Mouse (Mus musculus) forebrain, embryonic 15.5 days (tissue): Measurements from ENCODE around the gene Napsa. TPM values are rescaled to one million over a fixed set of nuclear protein-coding genes. Genes with fewer than 3 reads are reported as not detected.
A peak's percentile ranks its signal among the peaks of the same experiment; 100 is the strongest.

Experiments used
- ATAC-seq: fragments of 200-750 bp; cut with Nextera tagmentation; replicated peaks from 2 replicates; pipeline ENCODE4 v1.8.0; 2017; ENCODE audit warnings: mild to moderate bottlenecking, moderate TSS enrichment, moderate library complexity
- H3K27ac ChIP-seq: fragments of 300-500 bp; sonication (generic); replicated peaks from 2 replicates; pipeline ENCODE4 v1.5.1; 2015; ENCODE audit warnings: mild to moderate bottlenecking, inconsistent platforms
- H3K27me3 ChIP-seq: fragments of 300-500 bp; sonication (generic); 2 replicates; pipeline ENCODE4 v1.6.1; 2015; ENCODE audit warnings: inconsistent platforms
- H3K36me3 ChIP-seq: fragments of 300-500 bp; sonication (generic); 2 replicates; pipeline ENCODE4 v1.6.1; 2015; ENCODE audit warnings: mild to moderate bottlenecking, inconsistent platforms
- H3K4me1 ChIP-seq: fragments of 300-500 bp; sonication (generic); 2 replicates; pipeline ENCODE4 v1.6.1; 2015; ENCODE audit warnings: inconsistent platforms
- H3K4me2 ChIP-seq: fragments of 300-500 bp; sonication (generic); replicated peaks from 2 replicates; pipeline ENCODE4 v1.6.1; 2015; ENCODE audit warnings: mild to moderate bottlenecking, inconsistent platforms
- H3K4me3 ChIP-seq: fragments of 300-500 bp; sonication (generic); 2 replicates; pipeline ENCODE4 v1.5.1; 2015; ENCODE audit warnings: mild to moderate bottlenecking, inconsistent platforms
- H3K9ac ChIP-seq: fragments of 300-500 bp; sonication (generic); replicated peaks from 2 replicates; pipeline ENCODE4 v1.6.1; 2015; ENCODE audit warnings: mild to moderate bottlenecking, inconsistent platforms
- H3K9me3 ChIP-seq: fragments of 300-500 bp; sonication (generic); 2 replicates; pipeline ENCODE4 v1.6.1; 2016; ENCODE audit warnings: inconsistent platforms
- WGBS: fragments of 180-500 bp; shearing (Covaris S2); methylation state at CpG from one replicate; pipeline ENCODE4 v1.1.7; 2015; ENCODE audit warnings: mixed read lengths; 5-methylcytosine and 5-hydroxymethylcytosine counted together
- polyA plus RNA-seq: library from polyadenylated mRNA; unstranded; fragments of >200 nt; fragmentation: Nextera tagmentation; extraction: Ambion mirVana; gene quantifications from 2 replicates; pipeline ENCODE4 v1.2.1, GENCODE M21; 2015

Gene Napsa
- polyA plus RNA-seq, 1 experiment from 2014 or later, result 1.6 TPM

DNA sequence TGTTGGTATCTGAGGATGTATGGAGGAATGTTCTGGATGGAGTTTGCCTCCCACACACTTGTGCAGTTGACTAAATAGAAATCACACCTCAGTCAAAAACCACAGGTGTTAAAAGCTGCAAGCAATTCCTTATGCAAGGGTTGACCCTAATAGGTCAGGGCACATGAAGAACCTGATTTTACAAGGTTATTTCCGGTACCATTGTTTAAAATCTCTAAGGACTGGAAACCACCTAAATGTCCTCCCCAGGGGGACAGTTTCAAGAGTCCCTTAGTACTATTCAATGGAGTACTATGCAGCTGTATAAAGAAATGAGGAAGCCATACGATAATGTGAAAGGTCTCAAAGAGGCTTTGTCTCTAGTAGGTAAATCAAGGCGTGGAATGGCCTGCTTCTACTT is 25.9 kb upstream of the Napsa start:
- ATAC-seq, result no peak
- H3K36me3 ChIP-seq, result peaks cover 21% of the 10 kb centered on the region
- no peaks in the 10 kb centered on the region for H3K9me3 ChIP-seq

DNA sequence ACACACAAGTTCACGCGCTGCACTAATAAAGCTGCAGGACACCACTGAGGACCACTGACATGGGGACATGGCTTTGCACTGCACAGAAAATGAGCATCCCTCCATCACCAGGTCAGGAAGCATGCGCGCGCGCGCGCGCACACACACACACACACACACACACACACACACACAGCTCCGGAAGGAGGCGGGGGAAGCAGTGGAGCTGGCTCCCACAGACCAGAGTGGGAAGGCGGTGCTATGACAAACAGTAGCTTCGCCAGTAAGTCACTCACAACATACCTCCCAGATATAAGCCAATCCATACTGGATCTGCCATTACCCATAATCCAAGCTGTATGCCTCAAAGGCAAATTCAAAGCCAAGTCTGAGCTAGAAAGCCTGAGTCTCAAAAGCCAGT is 25.1 kb upstream of the Napsa start:
- peak overlapping the region; percentile 97 for H3K4me2 ChIP-seq
- no peaks in the 10 kb centered on the region for H3K9me3 ChIP-seq
- H3K4me3 ChIP-seq, result no peak overlapping the region
- no peak for ATAC-seq
- no peaks in the 10 kb centered on the region for H3K27me3 ChIP-seq
- H3K36me3 ChIP-seq, result peaks cover 24% of the 10 kb centered on the region
- WGBS, result 92% methylated on average over 13 of the region's 13 CpGs
- peaks cover 15% of the 10 kb centered on the region for H3K4me1 ChIP-seq
- no peak overlapping the region for H3K27ac ChIP-seq
- H3K9ac ChIP-seq, result no peak overlapping the region

More for the DNA sequence above, 25.9 kb upstream of the Napsa start:
- H3K4me3 ChIP-seq, result no peak overlapping the region
- H3K27ac ChIP-seq, result no peak overlapping the region
- no peak overlapping the region for H3K4me2 ChIP-seq
- no peak overlapping the region for H3K9ac ChIP-seq
- H3K4me1 ChIP-seq, result peaks cover 15% of the 10 kb centered on the region
- H3K27me3 ChIP-seq, result no peaks in the 10 kb centered on the region
- 96% methylated on average over 3 of the region's 3 CpGs for WGBS

DNA sequence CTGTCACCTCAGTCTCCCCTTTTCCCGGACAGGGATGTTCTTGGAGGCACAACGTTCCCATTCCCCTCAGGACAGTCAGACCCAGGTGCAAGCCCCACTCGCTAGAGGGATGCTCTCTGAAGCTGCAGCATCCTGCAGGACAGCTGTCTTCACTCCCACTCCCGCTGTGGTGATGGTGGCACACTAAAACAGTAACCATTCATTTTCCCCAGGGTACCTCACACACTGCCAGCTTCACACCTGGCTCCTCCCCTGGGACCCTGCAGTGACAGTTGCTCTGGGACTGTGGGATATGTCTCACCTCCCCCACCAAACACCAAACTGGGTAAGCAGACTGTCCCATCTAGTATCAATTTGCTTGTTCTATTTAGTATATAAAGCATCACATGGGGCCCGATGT is 24.5 kb upstream of the Napsa start:
- H3K36me3 ChIP-seq, result peaks cover 24% of the 10 kb centered on the region
- 22% methylated on average over 5 of the region's 5 CpGs for WGBS
- peak overlapping the region; percentile 97 for H3K4me2 ChIP-seq
- H3K27me3 ChIP-seq, result no peaks in the 10 kb centered on the region
- peak overlapping the region; percentile 51 for H3K9ac ChIP-seq
- H3K27ac ChIP-seq, result no peak overlapping the region
- H3K4me3 ChIP-seq, result peak overlapping the region; percentile 65
- peaks cover 18% of the 10 kb centered on the region for H3K4me1 ChIP-seq
- ATAC-seq, result no peak
- no peaks in the 10 kb centered on the region for H3K9me3 ChIP-seq

- no peaks in the 10 kb centered on the region for H3K9me3 ChIP-seq
- peak within 1 kb of the TSS; percentile 65 for H3K4me3 ChIP-seq
- H3K4me1 ChIP-seq, result peaks cover 25% of the 10 kb centered on the region
- WGBS, result under 1% methylated on average over 43 of the region's 43 CpGs
- peak within 1 kb of the TSS; percentile 97 for H3K4me2 ChIP-seq
- no peaks in the 10 kb centered on the region for H3K27me3 ChIP-seq
- ATAC-seq, result peak; percentile 93
- H3K27ac ChIP-seq, result peak within 1 kb of the TSS; percentile 55
- peaks cover 24% of the 10 kb centered on the region for H3K36me3 ChIP-seq
- H3K9ac ChIP-seq, result peak within 1 kb of the TSS; percentile 51
Observed at GRCm38 (mm10) chr7:44548497-44549087, 23.6 kb upstream of the Napsa start, which contains the start of gene Pold1. TSS of gene Pold1 (minus strand) at chr7:44548849.

DNA sequence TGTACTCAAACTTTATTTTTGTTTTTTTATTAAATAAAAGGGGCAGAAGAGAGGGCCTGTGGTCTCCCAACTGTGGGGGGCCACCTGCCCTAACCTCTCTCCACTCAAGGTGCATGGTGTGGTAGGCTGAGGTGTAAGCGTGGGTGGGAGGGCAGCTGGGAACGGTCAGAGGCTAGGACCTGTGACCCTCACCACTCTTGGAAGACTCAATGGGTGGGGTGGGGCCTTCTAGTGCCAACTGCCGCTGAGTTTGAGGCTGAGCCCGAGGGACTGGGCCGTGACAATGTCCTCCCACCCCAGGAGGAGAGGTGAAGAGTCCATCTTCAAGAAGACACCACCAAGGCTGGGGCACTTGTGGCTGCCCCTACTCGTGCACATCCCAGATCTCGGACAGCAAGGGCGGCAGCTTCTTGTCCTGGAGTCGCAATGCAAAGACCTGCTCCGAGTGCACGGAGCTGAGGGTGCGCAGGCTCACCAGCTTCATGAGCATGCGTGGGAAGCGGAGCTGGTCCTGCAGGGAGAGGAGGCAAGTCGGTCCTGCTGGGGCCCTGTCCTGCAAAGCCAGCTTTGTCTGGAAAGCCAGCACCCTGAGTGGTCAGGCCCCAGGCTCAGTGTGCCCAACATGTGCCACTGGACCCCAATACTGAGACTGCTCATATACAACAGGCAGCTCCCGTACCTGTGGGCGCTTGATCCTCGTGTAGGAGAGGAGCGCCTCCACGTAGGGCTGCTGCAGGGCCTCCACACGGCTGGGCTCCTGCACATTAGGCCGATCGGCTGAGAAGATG is 22.4 kb upstream of the Napsa start:
- Histone ChIP-seq H3K9me3 (no peaks in the 10 kb centered on the region), H3K4me1 (peaks cover 29% of the 10 kb centered on the region), H3K9ac (no peak overlapping the region), H3K4me2 (no peak overlapping the region), H3K27ac (no peak overlapping the region), H3K4me3 (no peak overlapping the region), H3K27me3 (no peaks in the 10 kb centered on the region), H3K36me3 (peaks cover 24% of the 10 kb centered on the region)
- no peak for ATAC-seq
- WGBS, result 93% methylated on average over 23 of the region's 23 CpGs

- Histone ChIP-seq H3K36me3 (peaks cover 24% of the 10 kb centered on the region), H3K4me3 (no peak overlapping the region), H3K27me3 (0 out of 2 replicates have a peak, but pooled peaks cover 1% of the 10 kb centered on the region), H3K9me3 (no peaks in the 10 kb centered on the region), H3K9ac (no peak overlapping the region), H3K27ac (no peak overlapping the region), H3K4me1 (peaks cover 29% of the 10 kb centered on the region), H3K4me2 (no peak overlapping the region)
- ATAC-seq, result no peak
- 96% methylated on average over 12 of the region's 12 CpGs for WGBS
Observed at GRCm38 (mm10) chr7:44550409-44550678, 21.8 kb upstream of the Napsa start.

GRCm38 (mm10) chr7:44551301-44551700 is 20.9 kb upstream of the Napsa start:
- peaks cover 24% of the 10 kb centered on the region for H3K36me3 ChIP-seq
- H3K4me2 ChIP-seq, result no peak overlapping the region
- 92% methylated on average over 21 of the region's 21 CpGs for WGBS
- no peak overlapping the region for H3K4me3 ChIP-seq
- H3K9me3 ChIP-seq, result no peaks in the 10 kb centered on the region
- ATAC-seq, result no peak
- no peak overlapping the region for H3K9ac ChIP-seq
- no peak overlapping the region for H3K27ac ChIP-seq
- peaks cover 29% of the 10 kb centered on the region for H3K4me1 ChIP-seq
- peaks cover 2% of the 10 kb centered on the region; the same call in 1 of the 2 replicates for H3K27me3 ChIP-seq

GRCm38 (mm10) chr7:44551731-44552130 is 20.4 kb upstream of the Napsa start:
- H3K9ac ChIP-seq, result no peak overlapping the region
- no peaks in the 10 kb centered on the region for H3K9me3 ChIP-seq
- 75% methylated on average over 22 of the region's 22 CpGs for WGBS

GRCm38 (mm10) chr7:44552141-44552908 is 19.9 kb upstream of the Napsa start:
- no peak for ATAC-seq
- Histone ChIP-seq H3K36me3 (peaks cover 24% of the 10 kb centered on the region), H3K27ac (no peak overlapping the region), H3K4me3 (peak overlapping the region; percentile 65), H3K9ac (no peak overlapping the region), H3K4me1 (peaks cover 25% of the 10 kb centered on the region), H3K9me3 (no peaks in the 10 kb centered on the region), H3K4me2 (peak overlapping the region; percentile 67), H3K27me3 (peaks cover 2% of the 10 kb centered on the region; the same call in 1 of the 2 replicates)
- WGBS, result 90% methylated on average over 31 of the region's 31 CpGs

More at GRCm38 (mm10) chr7:44551731-44552130, 20.4 kb upstream of the Napsa start:
- no peak overlapping the region for H3K4me3 ChIP-seq
- no peak for ATAC-seq
- peaks cover 29% of the 10 kb centered on the region for H3K4me1 ChIP-seq
- peaks cover 24% of the 10 kb centered on the region for H3K36me3 ChIP-seq
- peaks cover 2% of the 10 kb centered on the region; the same call in 1 of the 2 replicates for H3K27me3 ChIP-seq
- H3K27ac ChIP-seq, result no peak overlapping the region
- H3K4me2 ChIP-seq, result no peak overlapping the region

- ATAC-seq, result peak; percentile 60
- Histone ChIP-seq H3K36me3 (peaks cover 24% of the 10 kb centered on the region), H3K4me1 (peaks cover 15% of the 10 kb centered on the region), H3K4me3 (peak overlapping the region; percentile 65), H3K4me2 (peak overlapping the region; percentile 67), H3K27me3 (peaks cover 2% of the 10 kb centered on the region; the same call in 1 of the 2 replicates), H3K9me3 (no peaks in the 10 kb centered on the region), H3K27ac (peak overlapping the region; percentile 86), H3K9ac (peak overlapping the region; percentile 39)
- WGBS, result under 1% methylated on average over 32 of the region's 32 CpGs
Observed at GRCm38 (mm10) chr7:44553196-44553764, 18.9 kb upstream of the Napsa start.

DNA sequence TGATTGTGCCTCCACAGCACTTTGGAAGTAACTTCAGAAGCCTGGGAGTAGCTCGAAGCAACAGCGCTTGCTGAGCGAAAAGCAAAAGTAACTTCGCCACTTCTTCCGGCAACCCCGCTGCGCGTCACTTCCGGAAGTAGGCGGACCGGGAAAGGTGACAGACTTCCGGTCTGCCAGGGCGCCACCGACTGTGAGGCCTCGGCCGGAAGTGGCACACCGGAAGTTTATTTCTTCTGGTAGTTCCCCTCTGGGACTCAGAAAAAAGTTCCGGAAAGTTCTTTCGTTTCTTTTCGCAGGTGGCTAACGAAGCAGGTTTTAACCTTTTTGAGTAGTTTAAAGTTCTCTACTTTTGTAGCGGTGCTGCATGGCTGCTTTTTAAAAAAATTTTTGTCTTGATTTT is 18.4 kb upstream of the Napsa start, which contains the start of gene Nr1h2:
TSS of gene Nr1h2 (minus strand) at position 126 of the 400 bp plus-strand sequence.
- Histone ChIP-seq H3K4me1 (peaks cover 14% of the 10 kb centered on the region), H3K9me3 (no peaks in the 10 kb centered on the region), H3K9ac (peak within 1 kb of the TSS; percentile 39), H3K36me3 (peaks cover 24% of the 10 kb centered on the region), H3K4me3 (peak within 1 kb of the TSS; percentile 65), H3K27me3 (peaks cover 2% of the 10 kb centered on the region; the same call in 1 of the 2 replicates), H3K27ac (peak within 1 kb of the TSS; percentile 86), H3K4me2 (peak within 1 kb of the TSS; percentile 67)
- ATAC-seq, result peak; percentile 69
- WGBS, result under 1% methylated on average over 22 of the region's 22 CpGs
